12 mouse cellular contexts compared by ENCODE assay signal in genomic region chr9:27301486-27301885, GRCm38 (mm10). TPM values are rescaled to one million over a fixed set of nuclear protein-coding genes. Genes with fewer than 3 reads are reported as not detected.
DNase-seq lines count a peak whose midpoint lies in the region; ATAC-seq lines count a peak whose summit lies in the region.
"Had no signal": no experiment of that assay in that cellular context is flagged by ENCODE, and none has a peak within 500 bp of the region (broad histone marks: within the 10 kb centered on the region; RNA-seq: fewer than 3 reads in every experiment).

No protein-coding gene starts in this region.

- no peaks in the 10 kb centered on the region for H3K9me3 ChIP-seq in midbrain, embryonic 11.5 days (ENCODE audit: control insufficient read depth, low read length)
- H3K9me3 ChIP-seq in midbrain, embryonic 10.5 days (replicated peaks): no peaks in the 10 kb centered on the region
- H3K9me3 ChIP-seq in forebrain, embryonic 15.5 days: no peaks in the 10 kb centered on the region

- peaks cover 11% of the 10 kb centered on the region for H3K27me3 ChIP-seq in midbrain, embryonic 11.5 days (ENCODE audit: control insufficient read depth, insufficient read depth, low read length)
- H3K27me3 ChIP-seq in midbrain, embryonic 10.5 days (ENCODE audit: low read depth, poor library complexity, severe bottlenecking): peaks cover 36% of the 10 kb centered on the region
- H3K27me3 ChIP-seq in forebrain, embryonic 15.5 days: no peaks in the 10 kb centered on the region; the same call in 1 of the 2 replicates

- H3K9ac ChIP-seq in midbrain, embryonic 11.5 days (ENCODE audit: low read length): no peak overlapping the region
- no peak overlapping the region for H3K9ac ChIP-seq in forebrain, embryonic 15.5 days (replicated peaks)

- no peaks in the 10 kb centered on the region for H3K36me3 ChIP-seq in midbrain, embryonic 11.5 days (ENCODE audit: control insufficient read depth, insufficient read depth, low read length)
- no peaks in the 10 kb centered on the region for H3K36me3 ChIP-seq in midbrain, embryonic 10.5 days
- no peaks in the 10 kb centered on the region for H3K36me3 ChIP-seq in forebrain, embryonic 15.5 days

- DNase-seq in midbrain, embryonic 11.5 days (ENCODE audit: low spot score, missing footprints): peak; percentile 83
- no peak for DNase-seq in midbrain, embryonic 10.5 days (ENCODE audit: low spot score)
- peak; percentile 73 for DNase-seq in mesoderm, embryonic 11.5 days (ENCODE audit: low read depth, low spot score)
- no peak for DNase-seq in adrenal gland, adult (ENCODE audit: inconsistent age in 2 of 2, low spot score in 1 of 2)
- no peak for DNase-seq in right cerebral cortex, adult 18-20 months
- no peak for DNase-seq in adrenal gland, postnatal 10 days
- DNase-seq in adrenal gland, adult 18-20 months (ENCODE audit: low spot score in 2 of 2): no peak
- DNase-seq: heart, adult 18-20 months; thymus, adult 2 months had no signal

- no peak overlapping the region for H3K4me2 ChIP-seq in midbrain, embryonic 11.5 days
- H3K4me2 ChIP-seq in forebrain, embryonic 15.5 days (replicated peaks): peak overlapping the region; percentile 92; the same call in 1 of the 2 replicates

- WGBS in midbrain, embryonic 11.5 days: 47% methylated on average over 5 of the region's 5 CpGs
- 55% methylated on average over 5 of the region's 5 CpGs for WGBS in midbrain, embryonic 10.5 days
- 65% methylated on average over 5 of the region's 5 CpGs for WGBS in forebrain, embryonic 15.5 days

- H3K4me3 ChIP-seq in midbrain, embryonic 11.5 days (ENCODE audit: low read depth, low read length): no peak overlapping the region
- no peak overlapping the region for H3K4me3 ChIP-seq in midbrain, embryonic 10.5 days
- 0 out of 2 replicates have a peak overlapping the region, but pooled peaks have one; percentile 79 for H3K4me3 ChIP-seq in forebrain, embryonic 15.5 days

- H3K4me1 ChIP-seq in midbrain, embryonic 11.5 days (ENCODE audit: control insufficient read depth, insufficient read depth, low read length): peaks cover 15% of the 10 kb centered on the region
- peaks cover 73% of the 10 kb centered on the region for H3K4me1 ChIP-seq in midbrain, embryonic 10.5 days
- H3K4me1 ChIP-seq in forebrain, embryonic 15.5 days: peaks cover 49% of the 10 kb centered on the region

- no peak overlapping the region for H3K27ac ChIP-seq in midbrain, embryonic 11.5 days (ENCODE audit: low read depth, low read length)
- no peak overlapping the region for H3K27ac ChIP-seq in midbrain, embryonic 10.5 days (replicated peaks)
- no peak overlapping the region for H3K27ac ChIP-seq in forebrain, embryonic 15.5 days (replicated peaks)
- H3K27ac ChIP-seq: macrophage had no signal

- no peak for ATAC-seq in midbrain, embryonic 11.5 days (ENCODE audit: low FRiP score)
- ATAC-seq in forebrain, embryonic 15.5 days (replicated peaks): no peak
- ATAC-seq: intestine, postnatal 0 days had no signal

RNA-seq across cellular contexts. Expression of gene Igsf9b, which starts 2.5 kb away (rescaled TPM):
- 4.2 and 5.2 TPM in 2 replicates for polyA plus RNA-seq in midbrain, embryonic 11.5 days (2014; fragmentation: Nextera tagmentation; extraction: Ambion mirVana)
- polyA plus RNA-seq in midbrain, embryonic 10.5 days (2016; fragmentation: Nextera tagmentation; extraction: Ambion mirVana): 5.5 and 6.0 TPM in 2 replicates
- 12.6 and 12.8 TPM in 2 replicates for polyA plus RNA-seq in forebrain, embryonic 15.5 days (2015; fragmentation: Nextera tagmentation; extraction: Ambion mirVana)
- 1 to 10 TPM; 3.6 to 6.8 TPM for total RNA-seq in adrenal gland, postnatal 10 days (2021)
- 1 to 10 TPM; 3.1 to 4.2 TPM for total RNA-seq in adrenal gland, adult 18-20 months (2021)
- polyA plus RNA-seq: macrophage had no signal

Comparison
In these comparisons a context has a peak if more than half of its experiments do, and no peak if none do; other contexts are left out.
1. DNase-seq: peak in midbrain, embryonic 11.5 days (single experiment) and mesoderm, embryonic 11.5 days (single experiment); none in midbrain, embryonic 10.5 days (single experiment), adrenal gland, adult (0 of 2), right cerebral cortex, adult 18-20 months (single experiment), adrenal gland, postnatal 10 days (single experiment) and adrenal gland, adult 18-20 months (0 of 2).